Mouse (Mus musculus) stomach, postnatal 0 days (tissue): ENCODE results near the gene Gpr27.

Experiments used
- CTCF ChIP-seq: IDR thresholded peaks from 2 replicates; pipeline ENCODE4 v1.5.1; 2016; ENCODE audit warnings: antibody characterized with exemption, low read depth, mild to moderate bottlenecking, moderate library complexity
- EP300 ChIP-seq: optimal IDR thresholded peaks from 2 replicates; pipeline ENCODE3; 2016; ENCODE audit warnings: antibody characterized with exemption

- no peak for TF ChIP-seq CTCF
- TF ChIP-seq EP300 = no peak
Measured at GRCm38 (mm10) chr6:99726576-99727303, 34.3 kb downstream of the Gpr27 start.
